Mouse (Mus musculus): ENCODE measurements around the gene Tmem63b. TPM values are rescaled to one million over a fixed set of nuclear protein-coding genes. Genes with fewer than 3 reads are reported as not detected.
A peak's percentile ranks its signal among the peaks of the same experiment; 100 is the strongest.

The Tmem63b gene
- total RNA-seq, 2 experiments from 2014 or later = 41.0 to 41.4 TPM

GRCm38 (mm10) chr17:45680391-45680980 lies 6.2 kb downstream of the Tmem63b start:
- DNase-seq (ENCODE audit: low spot score in 2 of 2) = no peak

GRCm38 (mm10) chr17:45678106-45678505 lies 8.6 kb downstream of the Tmem63b start:
- peak; percentile 73 to 80 for DNase-seq (ENCODE audit: low spot score in 2 of 2)

- no peak for DNase-seq (ENCODE audit: low spot score in 2 of 2)
Observed at GRCm38 (mm10) chr17:45672598-45672997, 14.1 kb downstream of the Tmem63b start.

- no peak for DNase-seq (ENCODE audit: low spot score in 2 of 2)
Observed at GRCm38 (mm10) chr17:45671821-45672220, 14.9 kb downstream of the Tmem63b start.

GRCm38 (mm10) chr17:45667986-45668385 lies 18.7 kb downstream of the Tmem63b start:
- DNase-seq (ENCODE audit: low spot score in 2 of 2) = no peak

- DNase-seq (ENCODE audit: low spot score in 2 of 2) = no peak
Observed at GRCm38 (mm10) chr17:45667481-45667880, 19.2 kb downstream of the Tmem63b start.

GRCm38 (mm10) chr17:45666091-45666490 lies 20.6 kb downstream of the Tmem63b start:
- DNase-seq (ENCODE audit: low spot score in 2 of 2) = no peak

GRCm38 (mm10) chr17:45664608-45665007 lies 22.1 kb downstream of the Tmem63b start:
- DNase-seq (ENCODE audit: low spot score in 2 of 2) = no peak

GRCm38 (mm10) chr17:45663106-45663919 lies 23.4 kb downstream of the Tmem63b start:
- DNase-seq (ENCODE audit: low spot score in 2 of 2) = peak; percentile 77 to 79

- DNase-seq (ENCODE audit: low spot score in 2 of 2) = no peak
Observed at GRCm38 (mm10) chr17:45659225-45659624, 27.5 kb downstream of the Tmem63b start, which contains the start of gene Capn11. Capn11 (minus strand) TSS chr17:45659325.

GRCm38 (mm10) chr17:45655820-45656219 lies 30.9 kb downstream of the Tmem63b start:
- DNase-seq (ENCODE audit: low spot score in 2 of 2) = no peak

GRCm38 (mm10) chr17:45653233-45653632 lies 33.5 kb downstream of the Tmem63b start:
- no peak for DNase-seq (ENCODE audit: low spot score in 2 of 2)

GRCm38 (mm10) chr17:45644185-45644584 lies 42.5 kb downstream of the Tmem63b start:
- DNase-seq (ENCODE audit: low spot score in 2 of 2) = no peak

GRCm38 (mm10) chr17:45642701-45643100 lies 44.0 kb downstream of the Tmem63b start:
- peak; percentile 71 to 81 for DNase-seq (ENCODE audit: low spot score in 2 of 2)

GRCm38 (mm10) chr17:45641981-45642380 lies 44.7 kb downstream of the Tmem63b start:
- DNase-seq (ENCODE audit: low spot score in 2 of 2) = no peak

- DNase-seq (ENCODE audit: low spot score in 2 of 2) = no peak
Observed at GRCm38 (mm10) chr17:45638596-45639295, 48.0 kb downstream of the Tmem63b start.

- DNase-seq (ENCODE audit: low spot score in 2 of 2) = no peak
Observed at GRCm38 (mm10) chr17:45634033-45634432, 52.7 kb downstream of the Tmem63b start.

- no peak for DNase-seq (ENCODE audit: low spot score in 2 of 2)
Observed at GRCm38 (mm10) chr17:45631940-45632339, 54.8 kb downstream of the Tmem63b start.

GRCm38 (mm10) chr17:45630992-45631391 lies 55.7 kb downstream of the Tmem63b start:
- no peak for DNase-seq (ENCODE audit: low spot score in 2 of 2)

GRCm38 (mm10) chr17:45629861-45630694 lies 56.6 kb downstream of the Tmem63b start:
- peak; percentile 47 to 49 for DNase-seq (ENCODE audit: low spot score in 2 of 2)
